Mouse (Mus musculus): ENCODE measurements at regions not wholly inside any gene's neighbourhood (a gene's known extent, or its start where the extent isn't known, plus 50 kb on each side); places are given as distances from the start of the nearest gene placed in this dataset.

DNA sequence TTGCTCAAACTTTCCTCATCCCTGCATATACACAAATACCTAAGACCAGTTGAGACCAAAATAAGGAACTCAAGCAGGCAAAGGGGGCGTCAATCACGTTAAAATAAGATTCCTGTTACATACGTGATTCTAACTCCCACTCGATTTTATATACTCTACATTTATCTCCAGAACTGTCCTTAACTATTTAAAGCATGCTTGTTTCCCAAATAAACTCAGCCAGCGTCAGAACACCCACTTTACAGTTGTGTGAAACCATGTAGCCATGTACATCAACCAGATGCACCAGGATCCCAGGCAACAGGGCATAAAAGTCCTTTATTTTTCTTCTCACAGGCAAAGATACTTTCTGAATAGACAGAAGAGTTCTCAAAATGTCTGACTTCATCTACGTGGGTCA is 61.5 kb downstream of the Ccna1 start:
- intact Hi-C loops (cut with DNase I) = no loop called here
- DNase-seq = no peak

GRCm38 (mm10) chr3:54990073-54990472 is 65.2 kb downstream of the Ccna1 start:
- DNase-seq = no peak
- intact Hi-C loops (cut with DNase I) = no loop called here

GRCm38 (mm10) chr3:54989358-54989757 is 65.9 kb downstream of the Ccna1 start:
- intact Hi-C loops (cut with DNase I) = no loop called here
- DNase-seq = peak; percentile 89

DNA sequence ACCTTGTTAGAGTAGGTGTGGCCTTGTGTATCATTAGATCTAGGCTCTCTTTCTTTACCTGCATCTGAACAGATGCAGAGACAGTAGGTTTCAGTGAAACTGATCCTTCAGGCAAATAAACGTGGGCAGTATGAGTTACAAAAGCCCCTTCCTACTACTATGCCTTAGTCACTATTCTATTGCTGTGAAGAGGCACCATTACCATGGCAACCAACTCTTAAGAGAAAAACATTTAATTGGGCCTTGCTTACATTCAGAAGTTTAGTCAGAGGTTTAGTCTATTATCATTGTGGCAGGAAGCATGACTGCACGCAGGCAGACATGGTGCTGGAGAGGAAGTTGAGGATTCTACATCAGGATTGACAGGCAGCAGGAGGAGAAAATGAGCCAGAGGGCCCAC is 65.8 kb upstream of the Sertm1 start:
- intact Hi-C loops (cut with DNase I) = no loop called here
- DNase-seq = no peak

- DNase-seq = peak; percentile 63
- intact Hi-C loops (cut with DNase I) = no loop called here
Measured at GRCm38 (mm10) chr3:54980312-54980711, 64.6 kb upstream of the Sertm1 start.

GRCm38 (mm10) chr3:54965512-54965911 is 49.8 kb upstream of the Sertm1 start:
- intact Hi-C loops (cut with DNase I) = no loop called here
- no peak for DNase-seq
